Mouse (Mus musculus) midbrain, embryonic 15.5 days (tissue): ENCODE measurements around the gene Kif26a. TPM values are rescaled to one million over a fixed set of nuclear protein-coding genes. Genes with fewer than 3 reads are reported as not detected.
A peak's percentile ranks its signal among the peaks of the same experiment; 100 is the strongest.

Source experiments
- microRNA counts: library from miRNA; unstranded; fragments of <30 nt; microRNA quantifications from one replicate; lab custom pipeline; 2016
- microRNA-seq: library from miRNA; unstranded; fragments of <30 nt; microRNA quantifications from one replicate; pipeline ENCODE4, GENCODE M21; 2016
- polyA plus RNA-seq: library from polyadenylated mRNA; unstranded; fragments of >200 nt; fragmentation: Nextera tagmentation; extraction: Ambion mirVana; gene quantifications from 2 replicates; pipeline ENCODE4 v1.2.1, GENCODE M21; 2015

The Kif26a gene
- polyA plus RNA-seq, 1 experiment from 2014 or later, result 7.2 TPM

MicroRNA genes within 50 kb of the gene (microRNA counts, 519-probe panel; counts per million panel counts)
- microRNA mmu-miR-203 (lab: Ali Mortazavi, UCI), result 2,510 counts per million, percentile 50 among the panel's probes with 10 or more counts

Small RNAs within 50 kb of the gene (microRNA-seq; reads per million reads assigned to microRNA genes)
- 686 reads per million, percentile 76 among the genes with 10 or more reads in this experiment for gene Mir203
- not detected for gene Mir3073a
- gene Mir3073b, result not detected

Other genes starting within 250 kb of the Kif26a start
- gene Ppp1r13b, start 238.1 kb upstream of the Kif26a start, polyA plus RNA-seq, result 40.4 and 41.8 TPM in 2 replicates
- 664 and 669 TPM in 2 replicates for gene Atp5mpl, start 179.2 kb upstream of the Kif26a start, polyA plus RNA-seq
- gene Tdrd9, start 174.6 kb upstream of the Kif26a start, polyA plus RNA-seq, result 0.28 and 0.42 TPM in 2 replicates
- gene Rd3l, start 164.9 kb upstream of the Kif26a start, polyA plus RNA-seq, result not detected in 2 replicates
- gene Aspg, start 39.5 kb upstream of the Kif26a start, polyA plus RNA-seq, result 1.1 and 1.3 TPM in 2 replicates